Mouse (Mus musculus) forebrain, embryonic 14.5 days (tissue): Measurements from ENCODE around the gene Srsf3. TPM values are rescaled to one million over a fixed set of nuclear protein-coding genes. Genes with fewer than 3 reads are reported as not detected.

ENCODE experiments used
- ATAC-seq: fragments of 200-750 bp; cut with Nextera tagmentation; 2 replicates; pipeline ENCODE4 v1.8.0; 2017; ENCODE audit warnings: mild to moderate bottlenecking, moderate library complexity
- DNase-seq: peaks from one replicate; pipeline ENCODE4 v3.0.0-alpha.2; 2015; ENCODE audit warnings: low spot score
- H3K27ac ChIP-seq: fragments of 300-500 bp; sonication (generic); 2 replicates; pipeline ENCODE4 v1.5.1; 2014; ENCODE audit warnings: low read depth, mild to moderate bottlenecking, control low read depth, low read length, moderate library complexity
- H3K27me3 ChIP-seq: fragments of 300-500 bp; sonication (generic); replicated peaks from 2 replicates; pipeline ENCODE4 v1.6.1; 2014; ENCODE audit warnings: low read length, control low read depth, mixed read lengths; ENCODE audit not compliant: control insufficient read depth, insufficient read depth
- H3K36me3 ChIP-seq: fragments of 300-500 bp; sonication (generic); 2 replicates; pipeline ENCODE4 v1.6.1; 2014; ENCODE audit warnings: low read length, control low read depth; ENCODE audit not compliant: control insufficient read depth, insufficient read depth
- H3K4me1 ChIP-seq: fragments of 300-500 bp; sonication (generic); 2 replicates; pipeline ENCODE4 v1.6.1; 2014; ENCODE audit warnings: antibody characterized with exemption, low read length, control low read depth; ENCODE audit not compliant: control insufficient read depth, insufficient read depth
- H3K4me2 ChIP-seq: fragments of 300-500 bp; sonication (generic); 2 replicates; pipeline ENCODE4 v1.6.1; 2014; ENCODE audit warnings: mild to moderate bottlenecking, control low read depth, low read length
- H3K4me3 ChIP-seq: fragments of 300-500 bp; sonication (generic); 2 replicates; pipeline ENCODE4 v1.5.1; 2014; ENCODE audit warnings: low read depth, low read length, control low read depth
- H3K9ac ChIP-seq: fragments of 300-500 bp; sonication (generic); 2 replicates; pipeline ENCODE4 v1.6.1; 2014; ENCODE audit warnings: mild to moderate bottlenecking, low read length, control low read depth, moderate library complexity
- H3K9me3 ChIP-seq: fragments of 300-500 bp; sonication (generic); replicated peaks from 2 replicates; pipeline ENCODE4 v1.6.1; 2016; ENCODE audit warnings: low read length, control low read depth, mixed read lengths; ENCODE audit not compliant: control insufficient read depth
- WGBS: fragments of 180-500 bp; shearing (Covaris S2); extraction: QIAGEN DNeasy Blood & Tissue Kit; methylation state at CpG from one replicate; pipeline ENCODE4 v1.1.7; 2014; 5-methylcytosine and 5-hydroxymethylcytosine counted together
- polyA plus RNA-seq: library from polyadenylated mRNA; unstranded; fragments of >200 nt; fragmentation: Nextera tagmentation; extraction: Ambion mirVana; gene quantifications from 2 replicates; pipeline ENCODE4 v1.2.1, GENCODE M21; 2014

Gene Srsf3
- polyA plus RNA-seq, 1 experiment from 2014 or later, result 712 TPM

- no peaks in the 10 kb centered on the region for H3K9me3 ChIP-seq
- H3K4me2 ChIP-seq, result no peak overlapping the region
- ATAC-seq, result no peak
- no peak for DNase-seq
- no peak overlapping the region for H3K4me3 ChIP-seq
- H3K36me3 ChIP-seq, result peaks cover 5% of the 10 kb centered on the region; the same call in 1 of the 2 replicates
- H3K9ac ChIP-seq, result no peak overlapping the region
- H3K4me1 ChIP-seq, result peaks cover 10% of the 10 kb centered on the region
- WGBS, result 89% methylated on average over 4 of the region's 4 CpGs
- H3K27me3 ChIP-seq, result no peaks in the 10 kb centered on the region
- no peak overlapping the region for H3K27ac ChIP-seq
Observed at GRCm38 (mm10) chr17:29009181-29009580, 23.2 kb upstream of the Srsf3 start.

- Histone ChIP-seq H3K27ac (no peak overlapping the region), H3K9me3 (no peaks in the 10 kb centered on the region), H3K27me3 (no peaks in the 10 kb centered on the region), H3K4me3 (no peak overlapping the region), H3K9ac (no peak overlapping the region), H3K36me3 (no peaks in the 10 kb centered on the region), H3K4me1 (no peaks in the 10 kb centered on the region), H3K4me2 (no peak overlapping the region)
- ATAC-seq, result no peak
- no peak for DNase-seq
Observed at GRCm38 (mm10) chr17:29014235-29014634, 18.2 kb upstream of the Srsf3 start.

- Histone ChIP-seq H3K4me3 (no peak overlapping the region), H3K36me3 (no peaks in the 10 kb centered on the region), H3K27me3 (no peaks in the 10 kb centered on the region), H3K9me3 (no peaks in the 10 kb centered on the region), H3K27ac (no peak overlapping the region), H3K9ac (no peak overlapping the region), H3K4me2 (no peak overlapping the region), H3K4me1 (no peaks in the 10 kb centered on the region)
- no peak for ATAC-seq
- DNase-seq, result peak; percentile 51
- WGBS, result 6% methylated on average over 2 of the region's 2 CpGs
Observed at GRCm38 (mm10) chr17:29015638-29016037, 16.8 kb upstream of the Srsf3 start.

GRCm38 (mm10) chr17:29016705-29017104 lies 15.7 kb upstream of the Srsf3 start:
- Histone ChIP-seq H3K4me2 (no peak overlapping the region), H3K9ac (no peak overlapping the region), H3K4me3 (no peak overlapping the region), H3K27ac (no peak overlapping the region), H3K4me1 (no peaks in the 10 kb centered on the region), H3K9me3 (no peaks in the 10 kb centered on the region), H3K27me3 (no peaks in the 10 kb centered on the region), H3K36me3 (no peaks in the 10 kb centered on the region)
- DNase-seq (no peak), ATAC-seq (no peak)
- 82% methylated on average over 4 of the region's 4 CpGs for WGBS

GRCm38 (mm10) chr17:29018292-29018984 lies 14.0 kb upstream of the Srsf3 start:
- Histone ChIP-seq H3K9ac (no peak overlapping the region), H3K27ac (no peak overlapping the region), H3K36me3 (no peaks in the 10 kb centered on the region), H3K9me3 (no peaks in the 10 kb centered on the region), H3K4me2 (no peak overlapping the region), H3K4me1 (no peaks in the 10 kb centered on the region), H3K27me3 (no peaks in the 10 kb centered on the region), H3K4me3 (no peak overlapping the region)
- WGBS, result 43% methylated on average over 11 of the region's 11 CpGs
- DNase-seq (peak; percentile 39), ATAC-seq (no peak)

- no peak overlapping the region for H3K4me3 ChIP-seq
- H3K27ac ChIP-seq, result no peak overlapping the region
- DNase-seq (no peak), ATAC-seq (no peak)
- 79% methylated on average over 7 of the region's 7 CpGs for WGBS
- H3K9ac ChIP-seq, result no peak overlapping the region
- no peaks in the 10 kb centered on the region; the same call in 1 of the 2 replicates for H3K4me1 ChIP-seq
- H3K4me2 ChIP-seq, result no peak overlapping the region
- H3K36me3 ChIP-seq, result no peaks in the 10 kb centered on the region
- H3K9me3 ChIP-seq, result no peaks in the 10 kb centered on the region
- H3K27me3 ChIP-seq, result no peaks in the 10 kb centered on the region
Observed at GRCm38 (mm10) chr17:29019391-29019790, 13.0 kb upstream of the Srsf3 start.

GRCm38 (mm10) chr17:29020444-29020843 lies 12.0 kb upstream of the Srsf3 start:
- no peak for ATAC-seq
- no peak for DNase-seq

GRCm38 (mm10) chr17:29022230-29022819 lies 10.1 kb upstream of the Srsf3 start:
- Histone ChIP-seq H3K36me3 (no peaks in the 10 kb centered on the region), H3K4me2 (no peak overlapping the region), H3K27ac (no peak overlapping the region), H3K9ac (no peak overlapping the region), H3K4me3 (no peak overlapping the region), H3K9me3 (no peaks in the 10 kb centered on the region), H3K27me3 (no peaks in the 10 kb centered on the region), H3K4me1 (peaks cover 5% of the 10 kb centered on the region; the same call in 1 of the 2 replicates)
- DNase-seq (no peak), ATAC-seq (no peak)
- 29% methylated on average over 15 of the region's 15 CpGs for WGBS

More at GRCm38 (mm10) chr17:29020444-29020843, 12.0 kb upstream of the Srsf3 start:
- Histone ChIP-seq H3K4me3 (no peak overlapping the region), H3K4me1 (peaks cover 5% of the 10 kb centered on the region; the same call in 1 of the 2 replicates), H3K27me3 (no peaks in the 10 kb centered on the region), H3K27ac (no peak overlapping the region), H3K4me2 (no peak overlapping the region), H3K9ac (no peak overlapping the region), H3K36me3 (no peaks in the 10 kb centered on the region), H3K9me3 (no peaks in the 10 kb centered on the region)

- H3K4me2 ChIP-seq, result no peak overlapping the region
- no peaks in the 10 kb centered on the region for H3K36me3 ChIP-seq
- DNase-seq (no peak), ATAC-seq (no peak)
- peaks cover 5% of the 10 kb centered on the region; the same call in 1 of the 2 replicates for H3K4me1 ChIP-seq
- 89% methylated on average over 6 of the region's 6 CpGs for WGBS
- no peaks in the 10 kb centered on the region for H3K27me3 ChIP-seq
- no peak overlapping the region for H3K4me3 ChIP-seq
- H3K27ac ChIP-seq, result no peak overlapping the region
- H3K9me3 ChIP-seq, result no peaks in the 10 kb centered on the region
- no peak overlapping the region for H3K9ac ChIP-seq
Observed at GRCm38 (mm10) chr17:29023346-29023745, 9.1 kb upstream of the Srsf3 start.
